Mouse (Mus musculus) urinary bladder, postnatal 14 days (tissue): ENCODE data around the gene Ngp.
"Not testable (repeated sequence)": the region's sequence is repeated elsewhere in the genome, so short reads cannot be mapped to it uniquely, and the experiment has no call there.

Experiments used
- DNase-seq: peaks from one replicate; pipeline ENCODE4 v3.0.0; 2021; ENCODE audit warnings: low spot score

The Ngp gene

DNA sequence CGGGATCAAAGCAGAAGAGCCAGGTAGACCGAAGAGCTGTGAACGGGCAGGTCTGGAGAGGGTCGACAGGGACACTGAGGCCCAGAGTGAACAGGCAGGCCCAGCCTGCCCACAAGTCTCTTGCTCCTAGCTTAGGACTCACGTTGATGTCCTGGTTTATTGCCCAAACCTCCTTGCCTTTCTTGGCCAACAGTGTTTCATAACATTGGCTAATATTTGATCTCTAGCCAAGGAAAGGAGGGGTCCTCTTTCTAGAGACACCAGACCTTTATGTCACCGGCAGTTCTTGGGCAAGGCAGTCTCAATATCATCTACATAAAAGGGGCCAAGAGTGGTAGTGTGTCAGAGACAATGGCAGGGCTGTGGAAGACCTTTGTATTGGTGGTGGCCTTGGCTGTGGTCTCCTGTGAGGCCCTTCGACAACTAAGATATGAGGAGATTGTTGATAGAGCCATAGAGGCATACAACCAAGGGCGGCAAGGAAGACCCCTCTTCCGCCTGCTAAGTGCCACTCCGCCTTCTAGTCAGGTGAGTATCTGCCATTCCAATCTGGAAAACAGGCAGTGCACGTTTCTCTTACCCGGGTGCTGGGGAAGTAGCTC, at the start of gene Ngp:
Ngp (plus strand) TSS at position 237 of the 602 bp plus-strand sequence.
- DNase-seq, result no peak

DNA sequence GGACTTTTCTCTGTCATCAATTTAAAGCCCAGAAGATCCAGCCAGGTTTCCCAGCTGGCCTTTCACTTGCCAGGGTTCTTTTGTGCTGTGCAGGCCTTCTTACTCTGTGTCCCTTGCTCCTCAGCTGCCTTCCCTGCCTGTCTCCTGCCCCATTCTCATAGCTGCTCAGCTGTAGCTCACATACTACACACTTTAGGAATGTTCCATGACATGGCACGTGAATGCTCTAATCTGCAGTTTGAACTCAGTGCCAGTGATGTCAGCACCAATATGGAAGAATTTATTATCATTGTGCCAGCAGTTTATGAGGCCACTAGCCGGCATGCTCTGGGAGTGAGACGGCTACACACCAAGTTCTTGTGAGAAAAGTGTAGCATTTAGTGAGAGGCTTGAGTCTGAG, 49.7 kb upstream of the Ngp start:
- DNase-seq, result no peak

DNA sequence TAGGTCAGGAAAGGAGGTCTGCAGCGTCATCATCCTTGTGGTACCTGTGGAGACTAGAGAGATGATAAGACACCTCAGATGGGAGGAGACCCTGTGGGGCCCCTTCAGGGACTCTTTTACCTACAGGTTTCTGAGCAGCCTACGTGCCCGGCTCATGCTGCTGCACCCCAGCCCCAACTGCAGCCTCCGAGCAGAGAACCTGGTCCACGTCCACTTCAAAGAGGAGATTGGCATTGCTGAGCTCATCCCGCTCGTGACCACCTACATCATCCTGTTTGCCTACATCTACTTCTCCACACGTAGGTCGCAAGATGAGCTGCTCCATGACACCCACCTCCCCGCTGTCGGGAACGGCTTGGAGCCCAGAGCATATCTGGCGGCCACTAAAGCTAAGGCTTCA, 45.7 kb upstream of the Ngp start:
- DNase-seq, result no peak

DNA sequence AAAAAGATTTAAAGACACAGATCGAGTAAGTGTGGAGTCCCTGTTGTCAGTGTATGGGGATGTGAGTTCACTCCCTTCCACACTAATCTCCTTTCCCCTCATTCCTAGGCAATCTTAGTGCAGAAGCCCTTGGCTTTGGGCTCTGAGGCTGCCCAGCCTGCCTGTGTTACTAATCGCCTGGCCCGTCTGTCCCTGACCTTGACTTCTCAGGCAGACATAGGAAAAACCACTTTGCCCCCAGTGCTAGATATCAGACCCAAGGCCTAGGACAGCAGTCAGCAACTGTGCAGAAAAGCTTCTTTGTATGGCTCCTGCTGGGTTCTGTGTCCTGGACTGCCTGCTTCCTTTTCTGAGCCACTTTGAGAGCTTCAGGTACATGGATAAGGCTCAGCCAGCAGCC, 43.9 kb upstream of the Ngp start:
- DNase-seq, result no peak

DNA sequence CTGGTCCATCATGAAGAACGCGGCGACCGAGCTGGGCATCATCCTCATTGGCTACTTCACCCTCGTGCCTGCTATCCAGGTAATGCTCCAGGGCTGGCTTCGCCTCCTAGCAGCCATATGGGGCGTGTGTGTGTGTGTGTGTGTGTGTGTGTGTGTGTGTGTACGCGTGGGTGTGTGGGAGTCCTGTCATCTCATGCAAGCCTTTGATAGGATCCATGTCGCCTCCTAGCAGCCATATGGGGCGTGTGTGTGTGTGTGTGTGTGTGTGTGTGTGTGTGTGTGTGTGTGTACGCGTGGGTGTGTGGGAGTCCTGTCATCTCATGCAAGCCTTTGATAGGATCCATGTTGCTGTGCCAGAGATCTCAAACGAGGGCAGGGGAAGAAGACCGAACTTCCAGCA, 41.9 kb upstream of the Ngp start:
- DNase-seq, result not testable (repeated sequence)

DNA sequence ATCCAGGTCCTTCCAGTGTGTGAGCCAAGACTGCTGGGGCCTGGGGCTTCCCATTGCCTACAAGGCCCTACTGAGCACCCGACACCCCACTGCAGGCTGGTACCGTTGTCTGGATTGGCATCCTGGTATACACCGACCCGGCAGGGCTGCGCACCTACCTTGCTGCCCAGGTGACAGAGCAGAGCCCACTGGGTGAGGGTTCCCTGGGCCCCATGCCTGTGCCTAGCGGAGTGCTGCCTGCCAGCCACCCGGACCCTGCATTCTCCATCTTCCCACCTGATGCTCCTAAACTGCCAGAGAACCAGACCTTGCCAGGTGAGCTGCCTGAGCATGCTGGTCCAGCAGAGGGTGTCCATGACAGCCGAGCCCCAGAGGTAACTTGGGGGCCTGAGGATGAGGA, 40.2 kb upstream of the Ngp start:
- DNase-seq, result no peak

DNA sequence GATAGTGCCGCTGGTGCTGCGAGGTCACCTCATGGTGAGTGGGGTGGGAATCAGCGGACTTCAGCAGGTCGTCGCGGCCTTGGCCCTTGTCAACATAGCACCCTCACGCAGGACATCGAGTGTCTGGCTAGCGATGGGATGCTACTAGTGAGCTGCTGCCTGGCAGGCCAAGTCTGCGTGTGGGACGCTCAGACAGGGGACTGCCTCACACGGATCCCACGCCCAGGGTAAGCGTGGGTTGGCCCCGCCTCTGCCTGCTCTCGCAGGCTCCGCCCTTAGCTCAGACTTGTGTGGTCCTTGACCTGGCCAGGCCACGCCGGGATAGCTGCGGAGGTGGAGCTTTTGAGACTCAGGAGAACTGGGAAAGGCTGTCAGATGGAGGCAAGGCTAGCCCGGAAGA, 38.9 kb upstream of the Ngp start:
- DNase-seq, result no peak

DNA sequence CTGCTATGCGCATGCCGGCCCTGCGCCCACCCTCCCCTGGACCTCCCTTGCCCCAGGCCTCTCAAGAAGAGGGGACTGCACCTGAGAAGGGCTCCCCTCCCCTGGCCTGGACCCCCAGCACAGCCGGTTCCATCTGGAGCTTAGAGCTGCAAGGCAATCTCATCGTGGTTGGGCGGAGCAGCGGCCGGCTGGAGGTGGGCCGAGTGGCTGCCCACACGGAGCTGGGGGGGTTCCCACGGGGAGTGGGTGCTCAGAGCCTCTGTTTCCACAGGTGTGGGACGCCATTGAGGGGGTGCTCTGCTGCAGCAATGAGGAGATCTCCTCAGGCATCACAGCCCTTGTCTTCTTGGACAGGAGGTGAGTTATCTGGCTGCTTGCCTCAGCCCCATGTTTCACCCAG, 38.3 kb upstream of the Ngp start:
- no peak for DNase-seq

DNA sequence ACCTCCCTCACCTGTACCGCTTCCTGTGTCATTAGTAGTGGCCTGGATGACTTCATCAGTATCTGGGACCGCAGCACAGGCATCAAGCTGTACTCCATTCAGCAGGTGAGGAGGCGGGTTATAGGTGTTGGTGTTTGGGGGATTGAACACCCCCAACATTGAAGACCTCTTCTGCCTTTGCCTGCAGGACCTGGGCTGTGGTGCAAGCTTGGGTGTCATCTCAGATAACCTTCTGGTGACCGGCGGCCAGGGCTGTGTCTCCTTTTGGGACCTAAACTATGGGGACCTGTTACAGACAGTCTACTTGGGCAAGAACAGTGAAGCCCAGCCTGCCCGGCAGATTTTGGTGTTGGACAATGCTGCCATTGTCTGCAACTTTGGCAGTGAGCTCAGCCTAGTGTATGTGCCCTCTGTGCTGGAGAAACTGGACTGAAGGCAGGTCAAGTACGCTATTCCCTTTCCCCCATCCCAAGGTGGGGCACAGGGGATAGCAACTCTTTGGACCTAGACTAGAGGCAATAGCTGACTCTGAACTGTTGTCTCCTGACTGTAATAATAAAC, 35.1 kb upstream of the Ngp start:
- DNase-seq, result no peak

DNA sequence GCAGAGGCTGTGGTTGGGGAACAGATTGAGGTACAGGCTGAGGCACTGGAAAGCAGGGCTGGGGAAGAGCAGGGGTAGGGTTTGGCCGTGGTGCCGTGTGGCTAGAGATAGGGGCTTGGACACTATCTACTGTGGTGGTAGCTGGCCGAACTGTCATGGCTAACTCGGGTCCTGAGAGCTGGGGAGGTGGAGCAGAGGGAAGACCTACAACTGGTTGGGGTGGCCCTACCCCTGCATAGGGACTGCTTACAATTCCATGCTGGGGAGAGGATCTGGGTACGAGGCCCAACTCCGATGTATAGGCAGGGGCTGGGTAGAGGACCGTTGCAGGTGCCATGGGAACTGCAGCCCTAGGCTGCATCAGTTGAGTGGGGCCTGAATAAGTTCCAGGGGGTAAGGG, 31.5 kb upstream of the Ngp start:
- no peak for DNase-seq

DNA sequence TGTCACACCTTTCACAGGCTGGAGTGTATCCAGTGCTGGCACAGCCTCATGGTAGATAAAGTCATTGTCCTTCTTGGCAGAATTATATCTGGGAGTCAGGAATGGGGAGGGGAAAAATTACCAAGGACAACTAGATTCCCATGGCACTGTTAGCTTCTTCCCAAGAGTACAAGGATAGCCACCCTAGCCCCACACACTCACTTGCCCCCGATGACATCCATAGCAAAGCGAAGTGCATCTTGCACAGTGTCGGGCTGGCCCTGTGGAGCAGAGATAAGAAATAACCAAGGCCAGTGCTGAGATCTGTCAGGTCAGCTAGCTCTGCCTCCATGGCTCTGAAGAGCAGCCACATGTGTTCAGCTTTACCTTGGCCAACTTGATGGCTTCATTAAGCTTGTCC, 28.7 kb upstream of the Ngp start:
- DNase-seq, result no peak

DNA sequence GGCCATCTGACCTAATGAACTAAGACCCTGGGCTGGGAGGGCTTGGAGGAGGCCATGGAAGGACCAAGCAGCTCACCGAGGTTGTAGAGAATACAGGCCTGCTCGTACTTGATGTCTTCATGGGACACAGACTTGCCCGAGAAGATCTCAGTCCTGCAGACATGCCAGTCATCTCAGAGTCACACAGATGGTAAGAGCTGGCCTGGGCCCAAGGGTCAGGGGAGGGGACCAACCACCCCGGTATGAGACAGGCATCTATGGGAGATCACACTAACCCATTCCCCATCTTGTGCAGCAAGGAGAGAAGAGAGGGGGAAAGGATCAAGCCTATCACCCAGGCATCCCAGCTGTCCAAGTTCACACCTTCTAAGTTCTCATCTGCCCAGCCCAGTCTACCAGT, 26.3 kb upstream of the Ngp start:
- no peak for DNase-seq

DNA sequence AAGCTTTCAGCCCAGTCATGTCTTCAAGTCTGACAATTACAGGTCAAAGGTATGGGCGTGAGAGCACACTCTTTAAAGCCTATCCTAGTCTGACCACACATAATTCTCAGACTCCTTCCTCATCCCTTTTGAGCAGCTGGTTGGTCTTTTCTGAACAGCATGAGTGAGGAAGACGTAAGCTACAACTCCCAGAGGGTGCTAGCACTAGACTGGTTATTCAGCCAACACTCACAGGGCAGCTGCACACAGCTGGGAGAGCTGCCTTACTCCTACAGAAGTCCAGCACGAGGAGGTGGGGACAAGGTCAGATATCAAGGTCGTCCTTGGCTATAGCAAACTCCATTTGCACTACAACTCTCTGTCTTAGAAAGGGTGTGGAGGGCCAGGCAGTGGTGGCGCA, 18.9 kb upstream of the Ngp start:
- no peak for DNase-seq

DNA sequence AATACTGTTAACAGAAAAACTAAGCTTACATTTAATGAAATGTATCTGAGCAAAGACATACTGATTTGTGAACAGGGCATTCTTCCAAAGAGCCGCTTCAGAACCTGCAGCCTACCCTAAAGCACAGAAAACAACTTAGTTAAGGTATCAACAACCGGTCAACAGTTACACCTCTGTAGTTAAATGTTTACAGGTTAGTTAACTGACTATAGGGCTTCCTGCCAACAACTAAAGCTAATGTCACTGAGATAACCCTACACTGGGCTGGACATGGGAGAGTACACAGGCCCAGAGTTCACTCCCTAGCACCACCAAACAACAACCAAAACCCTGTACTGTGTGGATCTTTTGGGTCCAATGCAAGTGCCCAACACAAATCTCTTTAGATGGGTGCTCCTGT, 16.8 kb upstream of the Ngp start:
- DNase-seq, result no peak

DNA sequence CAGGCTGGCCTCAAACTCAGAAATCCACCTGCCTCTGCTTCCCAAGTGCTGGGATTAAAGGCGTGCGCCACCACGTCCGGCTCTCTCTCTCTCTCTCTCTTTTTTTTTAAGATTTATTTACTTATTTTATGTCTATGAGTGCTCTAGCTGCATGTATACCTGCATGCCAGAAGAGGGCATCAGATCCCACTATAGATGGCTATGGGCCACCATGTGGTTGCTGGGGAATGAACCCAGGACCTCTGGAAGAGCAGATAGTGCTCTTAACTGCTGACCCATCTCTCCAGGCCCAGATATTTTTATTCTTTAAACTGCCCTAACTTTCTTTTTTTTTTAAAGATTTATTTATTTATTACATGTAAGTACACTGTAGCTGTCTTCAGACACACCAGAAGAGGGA, 16.3 kb upstream of the Ngp start:
- not testable (repeated sequence) for DNase-seq

DNA sequence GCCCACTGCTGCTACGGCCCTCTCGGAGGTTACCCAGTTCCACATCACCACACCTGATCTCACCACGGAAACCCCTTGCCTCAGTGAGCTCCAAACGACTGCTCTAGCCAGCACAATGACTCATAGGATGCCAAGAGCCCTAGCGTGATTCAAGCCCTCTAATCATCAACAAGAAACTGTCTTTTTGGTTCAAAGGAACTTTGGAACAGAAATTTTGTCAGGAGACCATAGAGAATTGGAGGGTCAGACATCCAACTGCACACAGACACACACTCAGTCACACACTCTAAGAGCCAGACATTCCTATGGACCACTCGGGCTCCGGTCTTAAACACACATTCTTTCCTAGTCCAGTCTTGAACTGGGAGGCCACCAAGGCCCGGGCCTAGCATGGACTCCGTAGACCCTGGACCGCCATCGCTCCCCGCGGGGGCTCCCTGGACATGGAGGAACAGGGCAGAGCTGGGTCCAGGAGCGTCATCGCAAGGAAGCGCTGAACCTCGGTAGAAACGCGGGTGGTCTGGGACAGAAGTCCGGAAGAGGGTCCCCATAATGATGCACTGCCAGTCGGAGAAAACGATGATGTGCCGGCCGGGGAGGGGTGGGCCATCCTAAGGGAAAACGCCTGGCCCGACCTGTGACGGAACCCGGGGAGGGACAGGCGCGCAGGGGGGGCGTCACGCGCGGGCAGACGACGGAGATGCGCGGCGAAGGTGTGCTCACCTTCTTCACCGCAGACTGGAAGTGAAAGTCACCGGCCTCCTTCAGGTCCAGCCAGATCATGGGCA, 12.0 kb upstream of the Ngp start:
- DNase-seq, result no peak

DNA sequence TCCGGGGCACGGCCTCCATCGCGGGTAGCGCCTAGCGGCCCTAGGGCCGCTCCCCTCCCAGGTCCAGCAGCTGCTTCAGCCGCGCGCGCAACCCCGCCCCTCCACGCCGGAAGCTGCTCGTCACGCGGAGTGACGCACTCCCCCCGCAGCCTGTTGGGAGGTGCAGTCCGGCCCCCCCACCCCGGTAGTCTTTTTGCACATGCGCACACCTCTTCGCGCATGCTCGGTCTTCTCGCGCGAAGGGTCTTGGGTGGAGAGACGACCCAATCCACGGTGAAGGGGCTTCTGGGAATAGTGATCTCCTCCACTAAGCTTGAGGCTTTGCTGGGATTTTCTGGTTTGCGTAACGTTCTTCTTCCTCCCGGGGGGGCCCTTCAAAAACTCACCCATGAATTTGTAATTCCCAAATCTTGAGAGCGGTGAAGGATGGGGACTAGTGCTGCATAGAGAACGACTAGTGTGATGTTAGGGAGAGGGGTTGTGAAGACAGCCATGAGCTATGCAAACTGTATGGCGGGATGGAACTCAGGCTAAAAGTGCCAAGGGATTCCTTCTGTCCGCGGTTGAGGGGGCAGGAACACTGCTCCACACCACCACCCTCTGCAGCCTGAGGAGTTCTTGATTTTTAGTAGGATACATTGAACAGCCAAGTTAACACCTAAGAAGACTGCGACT, 11.3 kb upstream of the Ngp start, which contains the start of gene Ptpn23:
Ptpn23 (minus strand) TSS at position 115 of the 675 bp plus-strand sequence.
- peak; percentile 96 for DNase-seq

DNA sequence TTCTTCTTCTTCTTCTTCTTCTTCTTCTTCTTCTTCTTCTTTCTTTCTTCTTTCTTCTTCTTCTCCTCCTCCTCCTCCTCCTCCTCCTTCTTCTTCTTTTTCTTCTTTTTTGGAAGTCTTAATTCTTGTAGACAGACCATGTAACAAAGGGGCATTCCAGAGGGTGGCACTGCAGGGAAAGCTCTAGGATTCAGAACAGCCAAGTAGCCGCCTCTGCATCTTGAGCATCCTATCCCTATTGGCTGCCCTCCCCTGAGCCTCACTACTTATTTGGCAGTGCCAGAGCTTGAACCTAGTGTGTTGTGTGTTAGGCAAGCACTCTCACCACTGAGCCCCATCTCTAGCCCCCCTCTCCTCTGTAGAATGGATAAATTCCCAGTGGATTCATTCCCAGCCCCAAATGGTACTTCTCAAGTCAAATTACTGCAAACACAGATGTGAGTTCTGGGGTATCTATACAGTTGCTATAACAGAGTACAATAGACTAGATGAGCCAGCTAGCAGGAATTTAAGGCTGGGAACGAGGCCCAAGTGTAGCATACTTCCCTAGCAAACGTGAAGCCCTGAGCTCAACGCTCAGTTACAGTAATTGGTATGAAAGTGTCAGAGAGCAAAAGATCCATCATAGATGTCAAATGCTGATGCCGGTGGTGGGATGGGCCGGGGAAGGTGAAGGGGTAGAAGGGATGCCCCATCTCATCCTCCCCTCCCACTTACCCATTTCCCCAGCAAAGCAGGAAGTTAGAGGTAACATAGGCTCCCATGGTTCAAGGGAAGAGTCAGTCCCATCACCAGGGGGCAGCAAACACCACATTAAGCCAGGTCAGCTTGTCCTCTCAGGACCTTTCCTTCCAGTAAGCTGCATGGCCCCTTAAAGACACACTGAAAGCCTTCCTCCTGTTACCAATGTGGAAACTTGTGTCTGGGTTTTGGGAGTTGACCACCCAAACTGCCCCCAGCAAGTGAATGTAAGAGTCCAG, 8.3 kb upstream of the Ngp start:
- peak; percentile 87 for DNase-seq

DNA sequence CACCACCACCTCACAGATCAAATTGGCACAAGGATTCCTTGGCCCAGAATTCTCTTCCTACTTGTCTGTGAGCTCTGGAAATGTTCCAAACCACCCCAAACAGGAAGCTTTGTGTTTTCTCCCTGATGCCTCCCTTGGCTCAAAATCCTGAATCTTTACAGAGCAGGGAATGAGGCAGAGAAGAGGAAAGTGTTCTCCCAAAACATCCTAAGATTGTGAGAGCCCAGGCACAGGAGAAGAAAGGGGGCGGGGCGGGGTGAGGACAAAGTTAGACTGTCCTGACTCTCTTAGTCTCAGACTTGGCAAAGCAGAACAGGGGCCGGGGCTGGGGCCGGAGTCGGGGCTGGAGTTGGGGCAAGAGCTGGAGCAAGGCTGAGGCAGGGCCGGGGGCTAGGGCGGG, 6.6 kb upstream of the Ngp start:
- DNase-seq, result no peak

DNA sequence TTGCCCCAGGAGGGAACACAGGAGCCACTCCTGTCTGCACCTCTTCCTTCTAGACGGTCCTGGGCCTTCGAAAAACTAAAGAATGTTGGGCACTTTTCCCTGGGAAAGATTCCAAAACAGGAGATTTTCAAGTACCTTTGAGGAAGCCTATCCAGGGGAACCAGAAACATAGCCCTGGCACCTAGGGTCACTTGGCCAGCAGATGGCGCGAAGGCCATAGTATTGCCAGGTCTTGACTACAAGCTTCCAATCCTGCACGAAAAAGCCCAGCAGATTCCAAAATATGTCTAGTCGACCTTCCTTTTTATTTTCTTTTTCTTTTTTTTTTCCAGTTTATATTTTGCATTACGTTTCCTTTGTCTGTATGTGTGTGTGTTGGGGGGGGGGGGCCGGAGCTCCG, 5.8 kb upstream of the Ngp start:
- peak; percentile 47 for DNase-seq

DNA sequence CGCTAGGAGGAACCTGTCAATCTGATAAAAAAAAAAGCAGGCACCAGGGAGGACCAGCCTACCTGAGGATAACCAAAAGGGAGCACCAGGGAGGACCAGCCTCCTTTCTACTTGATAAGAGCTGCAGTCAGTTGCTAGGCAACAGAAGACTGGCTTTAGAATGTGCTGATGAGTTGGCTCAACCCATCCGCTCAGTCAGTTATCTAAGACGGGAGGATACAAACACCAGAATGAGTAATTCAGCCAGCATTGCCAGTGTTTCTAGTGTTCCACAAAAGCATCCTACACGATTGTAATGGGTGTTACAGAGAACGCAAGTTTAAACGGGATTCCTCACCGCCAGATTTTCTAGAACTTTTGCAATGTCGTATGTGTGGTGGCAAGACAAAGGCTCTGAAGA, 11.7 kb downstream of the Ngp start:
- DNase-seq, result no peak

DNA sequence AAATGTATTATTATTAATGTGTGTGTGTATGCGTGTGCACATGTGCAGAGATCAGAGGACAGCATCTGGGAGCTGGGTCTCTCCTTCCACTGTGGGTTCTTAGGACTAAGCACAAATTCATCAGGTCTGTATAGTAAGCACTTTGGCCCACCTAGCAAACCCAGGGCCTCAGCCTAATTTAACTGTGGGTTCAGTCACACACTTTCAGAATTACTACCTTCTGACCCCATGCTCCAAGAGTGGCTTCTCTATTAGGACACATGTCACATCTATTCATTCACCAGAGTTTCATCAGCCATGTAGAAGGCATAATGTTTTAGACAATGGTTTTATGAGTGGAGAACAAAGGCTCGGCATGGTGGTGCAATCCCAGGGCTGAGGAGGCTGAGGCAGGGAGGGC, 13.5 kb downstream of the Ngp start:
- no peak for DNase-seq
